Mouse (Mus musculus): Measurements from ENCODE around the gene Nxf1. TPM values are rescaled to one million over a fixed set of nuclear protein-coding genes. Genes with fewer than 3 reads are reported as not detected.

Nxf1 gene
- total and polyA plus RNA-seq, 3 experiments = 66.5 to 136 (median 101) TPM

- no peak for DNase-seq (ENCODE audit: extremely low read depth)
- H3K36me3 ChIP-seq (replicated peaks in 1 of 2; ENCODE audit: control insufficient read depth in 1 of 2, insufficient read depth in 1 of 2, low read length in 1 of 2) = peaks cover 26 to 34% of the 10 kb centered on the region in 2 experiments
- no peaks in the 10 kb centered on the region for H3K27me3 ChIP-seq (replicated peaks)
- dilution Hi-C loops (cut with MboI; ENCODE audit: extremely low pct_ligation_motif_present, extremely low pct_unique_long_range_greater_than_20kb, low sequenced_read_pairs) (no loop called here), in situ Hi-C loops (cut with MboI; ENCODE audit: low pct_ligation_motif_present, low pct_unique_long_range_greater_than_20kb, low sequenced_read_pairs) (no loop called here)
- H3K4me3 ChIP-seq (replicated peaks in 1 of 3; ENCODE audit: low read depth in 2 of 3, low read length in 2 of 3, poor library complexity in 1 of 3) = peak overlapping the region; percentile 72 to 99 (median 81)
- peak overlapping the region; percentile 100 for H3K4me2 ChIP-seq (ENCODE audit: insufficient read depth, low read depth, poor library complexity, severe bottlenecking)
- H3K27ac ChIP-seq (ENCODE audit: insufficient read depth, low read depth) = peak overlapping the region; percentile 43; the same call in 1 of the 2 replicates
- H3K4me1 ChIP-seq (ENCODE audit: control insufficient read depth in 1 of 2, insufficient read depth in 2 of 2) = peaks cover 2 to 32% of the 10 kb centered on the region in 2 experiments; a peak in 3 of 4 replicates
- peaks cover 40% of the 10 kb centered on the region for H3K79me2 ChIP-seq (replicated peaks; ENCODE audit: control insufficient read depth, extremely low read depth, insufficient read depth, poor library complexity, severe bottlenecking)
- TF ChIP-seq NELFE (IDR thresholded peaks at IDR 0.05; ENCODE audit: low read depth, low read length) (no peak), KAT2A (IDR thresholded peaks at IDR 0.05; ENCODE audit: insufficient replicate concordance, low read length) (0 out of 2 replicates have a peak, but pooled peaks have one; percentile 56), SIN3A (IDR thresholded peaks at IDR 0.05; ENCODE audit: low read length) (peak; percentile 27), NRF1 (IDR thresholded peaks at IDR 0.05; ENCODE audit: low read depth, low read length) (no peak), CHD1 (IDR thresholded peaks at IDR 0.05; ENCODE audit: low read depth, low read length) (no peak; the same call in 1 of the 2 replicates), MEF2A (IDR thresholded peaks at IDR 0.05; ENCODE audit: borderline replicate concordance, low read depth, low read length) (no peak)
- peak overlapping the region; percentile 100 for H3K9ac ChIP-seq (ENCODE audit: insufficient read depth, low read depth)
- H3K9me3 ChIP-seq (replicated peaks; ENCODE audit: low read length) = no peaks in the 10 kb centered on the region
These were observed 32.5 kb upstream of the Nxf1 start for GRCm38 (mm10) chr19:8724392-8724791.

GRCm38 (mm10) chr19:8725081-8725613 lies 31.7 kb upstream of the Nxf1 start:
- peak overlapping the region; percentile 72 to 99 (median 81) for H3K4me3 ChIP-seq (replicated peaks in 1 of 3; ENCODE audit: low read depth in 2 of 3, low read length in 2 of 3, poor library complexity in 1 of 3)
- dilution Hi-C loops (cut with MboI; ENCODE audit: extremely low pct_ligation_motif_present, extremely low pct_unique_long_range_greater_than_20kb, low sequenced_read_pairs) = no loop called here
- in situ Hi-C loops (cut with MboI; ENCODE audit: low pct_ligation_motif_present, low pct_unique_long_range_greater_than_20kb, low sequenced_read_pairs) = loop anchor here (25.0 kb wide), 1 partner anchor 387 kb away; no protein-coding TSS in a partner anchor
- peak overlapping the region; percentile 29; the same call in 1 of the 2 replicates for H3K27ac ChIP-seq (ENCODE audit: insufficient read depth, low read depth)
- peaks cover 40% of the 10 kb centered on the region for H3K79me2 ChIP-seq (replicated peaks; ENCODE audit: control insufficient read depth, extremely low read depth, insufficient read depth, poor library complexity, severe bottlenecking)
- H3K9ac ChIP-seq (ENCODE audit: insufficient read depth, low read depth) = peak overlapping the region; percentile 100
- peaks cover 2 to 32% of the 10 kb centered on the region in 2 experiments; a peak in 3 of 4 replicates for H3K4me1 ChIP-seq (ENCODE audit: control insufficient read depth in 1 of 2, insufficient read depth in 2 of 2)
- peaks cover 26 to 34% of the 10 kb centered on the region in 2 experiments for H3K36me3 ChIP-seq (replicated peaks in 1 of 2; ENCODE audit: control insufficient read depth in 1 of 2, insufficient read depth in 1 of 2, low read length in 1 of 2)
- H3K4me2 ChIP-seq (ENCODE audit: insufficient read depth, low read depth, poor library complexity, severe bottlenecking) = peak overlapping the region; percentile 100
- DNase-seq (ENCODE audit: extremely low read depth) = no peak
- TF ChIP-seq HCFC1 (IDR thresholded peaks at IDR 0.05; ENCODE audit: low read depth, low read length) (no peak), TBP (conservative IDR thresholded peaks at IDR 0.05; ENCODE audit: low read depth, low read length) (no peak), KAT2A (IDR thresholded peaks at IDR 0.05; ENCODE audit: insufficient replicate concordance, low read length) (0 out of 2 replicates have a peak, but pooled peaks have one; percentile 48), USF1 (IDR thresholded peaks at IDR 0.05; ENCODE audit: low read depth, low read length) (no peak), CHD2 (IDR thresholded peaks at IDR 0.05; ENCODE audit: low read length) (0 out of 2 replicates have a peak, but pooled peaks have one; percentile 46), USF2 (conservative IDR thresholded peaks at IDR 0.05; ENCODE audit: low read depth, low read length) (no peak), POLR2A (IDR thresholded peaks at IDR 0.05; ENCODE audit: low read depth, low read length) (peak; percentile 54; the same call in 1 of the 2 replicates), POLR2AphosphoS2 (IDR thresholded peaks at IDR 0.05; ENCODE audit: low read depth, low read length) (peak; percentile 77)
- H3K9me3 ChIP-seq (replicated peaks; ENCODE audit: low read length) = no peaks in the 10 kb centered on the region
- H3K27me3 ChIP-seq (replicated peaks) = no peaks in the 10 kb centered on the region

Measured in CH12.LX (cell line).